Mouse (Mus musculus): Measurements from ENCODE around the gene Pip5kl1.

Pip5kl1 gene

GRCm38 (mm10) chr2:32549171-32549570, 25.4 kb upstream of the Pip5kl1 start:
- no peak for DNase-seq

- no peak for DNase-seq
Observed at GRCm38 (mm10) chr2:32549764-32550163, 24.8 kb upstream of the Pip5kl1 start.

DNA sequence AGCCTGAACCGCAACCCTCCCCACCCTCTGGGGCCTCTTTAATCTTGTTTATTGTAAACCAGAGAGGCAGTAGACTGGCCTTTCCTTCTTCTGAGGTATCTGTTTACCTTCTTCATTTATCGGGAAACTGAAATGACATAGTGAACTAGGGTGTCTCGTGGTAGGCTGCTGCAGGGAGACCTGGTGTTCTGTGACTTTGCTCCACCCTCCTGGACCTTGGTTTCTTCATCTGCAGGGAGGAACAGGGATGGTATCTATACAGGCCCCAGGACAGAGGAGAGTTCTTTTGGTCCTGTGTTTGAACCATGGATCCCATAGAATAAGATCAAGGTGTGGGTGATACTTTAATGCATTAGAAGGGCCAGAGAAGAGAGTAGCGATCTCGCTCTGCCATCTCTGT, 23.4 kb upstream of the Pip5kl1 start:
- no peak for DNase-seq

DNA sequence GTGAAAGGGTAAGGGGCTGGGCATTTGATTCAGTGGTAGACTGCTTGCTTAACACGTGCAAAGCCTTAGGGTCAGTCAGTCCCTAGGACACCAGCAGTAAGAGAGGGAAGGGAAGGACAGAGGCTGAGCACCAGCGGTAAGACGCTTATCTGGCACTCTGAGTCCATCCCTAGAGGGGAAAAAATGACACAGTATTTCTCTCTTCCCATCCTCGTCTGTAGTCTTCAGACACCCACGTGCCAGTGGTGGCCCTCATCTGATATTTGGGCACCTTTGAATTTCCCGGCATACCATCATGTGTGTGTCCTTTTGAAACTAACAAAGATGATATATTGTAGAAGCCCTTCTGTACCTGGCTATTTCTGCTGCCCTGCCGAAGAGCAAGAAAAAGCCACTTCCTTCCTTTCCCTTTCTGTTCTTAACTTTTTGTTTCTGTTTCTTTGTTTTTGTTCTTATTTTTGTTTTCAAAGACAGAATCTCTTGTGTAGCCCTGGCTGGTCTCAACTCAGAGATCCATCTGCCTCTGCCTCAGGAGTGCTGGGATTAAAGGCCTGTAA, 20.9 kb upstream of the Pip5kl1 start:
- DNase-seq: no peak

DNA sequence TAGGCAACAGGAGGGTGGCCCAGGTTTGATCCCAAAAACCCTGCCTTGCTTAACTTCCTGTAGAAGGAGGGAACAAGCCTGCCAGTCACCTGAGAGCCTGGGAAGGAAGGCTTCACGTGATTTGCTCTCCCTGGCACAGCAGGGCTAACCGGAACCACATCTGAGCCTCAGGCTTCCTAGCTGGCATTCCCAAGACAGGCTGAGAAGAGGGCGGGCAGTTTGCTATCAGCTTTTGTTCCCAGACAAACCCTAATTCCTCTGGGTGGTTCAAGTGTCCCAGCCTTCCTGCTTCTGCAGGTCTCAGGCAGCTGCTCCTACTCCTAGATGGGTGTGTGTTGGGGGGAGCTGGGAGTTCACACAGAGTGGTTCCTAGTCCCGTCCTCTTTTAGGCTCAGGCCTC, 19.1 kb upstream of the Pip5kl1 start:
- DNase-seq: no peak

GRCm38 (mm10) chr2:32556019-32556418, 18.6 kb upstream of the Pip5kl1 start:
- no peak for DNase-seq

GRCm38 (mm10) chr2:32559570-32559969, 15.0 kb upstream of the Pip5kl1 start:
- DNase-seq: peak; percentile 75

GRCm38 (mm10) chr2:32566536-32567063, 8.0 kb upstream of the Pip5kl1 start:
- peak; percentile 71 for DNase-seq

DNA sequence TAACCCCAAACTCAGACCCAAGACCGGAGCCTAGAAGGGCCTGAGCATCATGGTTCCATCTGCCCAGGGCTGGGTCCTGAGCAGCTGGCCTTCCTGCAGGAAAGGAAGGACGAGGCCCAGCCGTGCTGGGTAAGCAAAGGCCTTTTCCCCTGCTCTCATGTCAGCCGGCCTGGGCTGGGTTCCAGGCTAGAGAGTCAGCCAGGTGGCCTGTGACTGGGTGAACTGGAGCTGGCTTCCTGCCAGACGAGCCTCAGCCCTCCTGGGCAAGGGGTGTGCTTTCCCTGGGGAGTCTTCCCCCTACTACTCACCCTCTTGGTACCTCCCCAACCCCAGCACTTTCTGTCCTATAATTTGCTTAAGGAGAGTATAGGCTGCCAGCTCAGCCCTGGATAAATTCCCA, 6.4 kb upstream of the Pip5kl1 start:
- DNase-seq: no peak

DNA sequence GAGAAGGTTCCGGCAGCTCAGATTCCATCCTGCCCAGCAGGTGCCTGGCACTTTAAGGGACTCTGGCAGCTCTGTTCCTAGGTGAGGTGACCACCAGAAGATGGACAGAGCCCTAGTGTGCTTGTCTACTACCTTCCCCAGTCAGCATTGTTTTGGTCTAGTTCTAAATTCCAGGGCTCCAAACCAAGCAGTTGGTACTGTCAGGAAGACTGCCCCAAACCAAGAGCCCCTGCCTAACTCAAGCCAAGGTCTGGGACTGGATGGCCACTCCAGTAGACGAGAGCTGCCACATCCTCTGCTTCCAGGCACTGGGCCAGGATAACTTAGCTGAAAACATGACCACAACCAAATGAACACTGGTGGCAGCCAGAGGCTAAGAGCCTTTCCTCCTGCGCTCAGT, 5.7 kb upstream of the Pip5kl1 start:
- DNase-seq: no peak

GRCm38 (mm10) chr2:32570698-32571494, 3.7 kb upstream of the Pip5kl1 start, which contains the start of gene Dpm2:
Gene Dpm2, plus strand, starts transcription at chr2:32570858.
- DNase-seq: peak; percentile 95

- no peak for DNase-seq
Observed at GRCm38 (mm10) chr2:32572196-32572595, 2.4 kb upstream of the Pip5kl1 start.

GRCm38 (mm10) chr2:32574901-32575585, 446 bp downstream of the Pip5kl1 start:
- peak; percentile 89 for DNase-seq

DNA sequence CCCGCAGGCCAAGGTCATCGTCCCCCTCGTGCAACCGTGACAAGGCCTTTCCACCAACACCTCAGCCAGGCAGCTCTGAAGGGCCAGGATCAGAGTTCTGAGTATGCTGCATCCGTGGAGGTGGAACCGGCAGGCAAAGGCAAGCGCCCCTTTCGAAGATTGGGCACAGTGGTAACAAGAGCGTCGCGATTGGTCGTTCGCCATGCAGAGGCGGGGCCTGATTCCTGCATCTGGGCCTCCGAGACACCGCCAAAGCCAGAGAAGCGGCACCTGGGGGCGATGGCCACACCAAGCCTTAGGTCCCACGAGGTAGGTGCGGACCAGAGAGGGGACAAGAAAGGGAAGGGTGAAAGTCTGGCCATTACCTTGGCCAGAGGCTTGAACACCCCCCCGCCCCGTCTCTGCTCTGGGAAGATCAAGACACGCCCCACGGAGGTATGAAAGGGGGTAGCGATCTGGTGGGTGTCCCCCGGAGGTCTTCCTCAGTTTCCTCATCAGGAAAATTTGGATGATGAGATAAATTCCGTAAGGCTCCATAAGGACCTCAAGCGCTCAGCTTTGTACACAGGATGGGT, 1.1 kb downstream of the Pip5kl1 start, which contains the start of gene 9430097D07Rik:
TSS of gene 9430097D07Rik (minus strand) at position 99 of the 575 bp plus-strand sequence.
- DNase-seq: peak; percentile 82

- DNase-seq: no peak
Observed at GRCm38 (mm10) chr2:32576532-32576931, 1.9 kb downstream of the Pip5kl1 start.

DNA sequence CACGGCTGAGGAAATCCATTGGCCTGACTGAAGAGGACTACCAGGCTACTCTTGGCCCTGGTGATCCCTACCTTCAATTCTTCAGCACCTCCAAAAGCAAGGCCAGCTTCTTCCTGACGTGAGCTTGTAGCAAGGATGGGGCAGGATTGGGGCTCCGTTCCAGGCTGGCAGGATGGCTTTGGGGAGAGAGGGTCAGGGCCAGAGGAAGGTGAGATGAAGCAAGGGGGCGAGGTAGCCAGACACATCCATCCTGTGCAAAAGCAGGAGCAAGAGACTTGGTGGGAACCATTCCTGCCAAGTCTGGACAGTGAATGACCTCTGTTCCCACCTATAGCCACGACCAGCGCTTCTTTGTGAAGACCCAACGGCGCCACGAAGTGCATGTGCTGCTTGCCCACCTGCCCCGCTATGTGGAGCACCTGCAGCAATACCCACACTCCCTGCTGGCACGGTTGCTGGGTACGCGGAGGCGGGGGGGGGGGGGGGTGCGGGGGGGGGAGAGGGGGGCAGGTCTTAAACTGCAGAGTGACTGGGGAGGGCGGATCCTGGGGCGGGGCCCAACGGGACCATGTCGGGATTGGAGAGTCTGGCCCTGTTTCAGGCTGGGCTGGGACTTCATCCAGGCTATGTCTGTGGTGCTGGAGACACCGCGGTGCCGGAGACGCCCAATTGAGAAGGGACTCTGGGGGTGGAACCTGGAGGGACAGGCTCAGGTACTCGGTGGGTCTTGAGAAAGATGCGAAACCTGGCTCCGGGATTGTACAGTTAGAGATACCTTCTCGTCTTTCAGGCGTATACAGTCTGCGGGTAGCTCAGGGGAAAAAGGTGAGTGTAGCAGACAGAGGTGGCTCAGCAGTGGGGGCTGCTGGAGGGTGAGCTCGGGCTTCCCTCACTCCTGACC, 3.8 kb downstream of the Pip5kl1 start:
- no peak for DNase-seq

DNA sequence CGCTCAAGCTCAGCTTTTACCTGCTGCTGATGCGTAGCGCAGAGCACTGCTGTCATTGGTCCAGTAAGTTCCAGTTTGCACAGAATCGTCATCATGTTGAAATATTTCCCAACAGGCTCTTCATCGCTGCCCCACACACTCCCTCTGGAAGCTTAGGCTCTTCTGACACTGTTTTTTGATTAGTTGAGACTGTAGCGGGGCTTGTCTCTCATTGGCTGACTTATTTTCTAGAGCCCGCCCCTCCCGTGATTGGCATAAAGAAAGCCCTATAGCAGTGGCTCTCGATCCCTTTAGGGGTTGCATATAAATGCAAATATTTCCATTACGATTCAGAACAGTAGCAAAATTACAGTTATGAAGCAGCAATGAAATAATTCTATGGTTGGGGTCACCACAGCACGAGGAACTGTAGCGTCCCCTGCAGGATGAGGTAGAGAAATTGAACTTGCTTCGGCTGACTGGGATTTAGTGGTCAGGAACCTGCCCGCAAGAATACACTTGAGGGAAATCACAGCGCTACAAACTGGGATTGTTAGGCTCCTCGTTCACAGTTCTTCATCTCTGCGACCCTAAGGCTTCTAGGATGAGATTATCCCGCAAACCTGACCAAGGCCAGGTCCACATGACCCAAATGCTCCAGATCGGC, 7.0 kb downstream of the Pip5kl1 start:
- DNase-seq: peak; percentile 87

GRCm38 (mm10) chr2:32582830-32583799, 8.5 kb downstream of the Pip5kl1 start:
- DNase-seq: peak; percentile 89

DNA sequence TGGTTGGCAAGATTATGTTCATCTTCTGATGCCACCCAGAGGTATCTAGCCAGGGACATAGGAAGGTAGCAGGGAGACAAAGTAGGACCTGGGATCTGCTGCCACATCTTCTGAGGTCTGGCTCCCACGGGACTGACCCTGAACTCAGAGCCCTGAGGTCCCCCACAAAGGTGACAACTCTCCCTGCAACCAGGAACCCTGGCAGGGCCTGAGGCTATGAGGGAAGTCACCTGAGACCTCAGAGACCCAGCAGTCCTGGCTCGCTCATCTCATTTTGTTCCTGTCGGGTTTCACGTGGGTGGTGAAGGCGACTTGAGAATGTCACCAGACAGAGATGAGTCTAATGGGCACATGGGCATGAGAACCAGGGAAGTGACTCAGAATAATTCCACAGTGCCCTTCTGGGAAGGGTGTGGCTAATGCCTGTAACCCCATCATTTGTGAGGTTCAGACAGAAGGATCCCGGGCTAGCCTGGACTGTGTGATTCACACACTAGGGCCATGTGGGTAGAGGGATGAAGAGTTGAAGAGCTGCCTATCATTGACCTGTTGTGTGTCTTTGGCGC, 10.6 kb downstream of the Pip5kl1 start:
- no peak for DNase-seq

DNA sequence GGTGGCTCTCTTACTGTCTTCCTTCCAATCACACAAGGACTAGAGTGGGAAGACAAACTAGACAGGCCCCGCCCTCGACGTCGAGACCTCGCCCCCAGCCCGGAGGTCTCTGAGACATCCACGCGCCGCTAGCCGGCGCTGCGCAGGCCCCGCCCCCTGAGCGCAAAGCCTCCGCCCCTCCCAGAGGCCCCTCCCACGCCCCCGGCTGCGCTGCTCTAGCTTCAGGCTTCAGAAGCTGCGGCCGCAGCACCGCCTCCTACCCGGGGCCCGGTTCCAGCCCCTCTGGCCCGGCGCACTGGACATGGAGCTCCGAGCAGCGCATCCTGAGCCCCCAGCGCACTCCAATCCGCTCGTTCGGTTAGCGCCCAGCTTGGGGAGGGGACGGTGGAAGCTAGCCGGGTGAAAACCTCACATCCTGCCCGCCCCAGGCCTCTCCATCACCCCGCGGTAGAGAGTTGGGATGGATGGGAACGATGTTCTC, 12.3 kb downstream of the Pip5kl1 start, which contains the start of gene St6galnac4:
TSS of gene St6galnac4 (plus strand) at position 225 of the 481 bp plus-strand sequence.
- peak; percentile 93 for DNase-seq
